Mouse (Mus musculus): ENCODE data around the gene Mvd. TPM values are rescaled to one million over a fixed set of nuclear protein-coding genes. Genes with fewer than 3 reads are reported as not detected.
A peak's percentile ranks its signal among the peaks of the same experiment; 100 is the strongest.

The Mvd gene
- 62.3 and 68.3 TPM in 2 replicates for polyA plus RNA-seq (2015; fragmentation: Nextera tagmentation; extraction: Ambion mirVana)

- H3K4me3 ChIP-seq, result peak within 1 kb of the TSS; percentile 78
- H3K9ac ChIP-seq, result peak within 1 kb of the TSS; percentile 94
These were observed at the start of gene Mvd for GRCm38 (mm10) chr8:122443262-122444006. Gene Mvd, minus strand, starts transcription at chr8:122443422.

GRCm38 (mm10) chr8:122488387-122488786 is 45.2 kb upstream of the Mvd start:
- Histone ChIP-seq H3K4me1 (no peaks in the 10 kb centered on the region), H3K4me2 (no peak overlapping the region), H3K4me3 (no peak overlapping the region), H3K9ac (no peak overlapping the region), H3K27me3 (replicated peaks) (no peaks in the 10 kb centered on the region), H3K9me3 (no peaks in the 10 kb centered on the region), H3K27ac (no peak overlapping the region), H3K36me3 (replicated peaks) (peaks cover 13% of the 10 kb centered on the region)
- 94% methylated on average over 9 of the region's 9 CpGs for WGBS
- no peak for ATAC-seq (replicated peaks)

More at GRCm38 (mm10) chr8:122443262-122444006, at the start of gene Mvd:
- H3K27ac ChIP-seq, result peak within 1 kb of the TSS; percentile 98
- ATAC-seq (replicated peaks), result peak; percentile 98
- no peaks in the 10 kb centered on the region; the same call in 1 of the 2 replicates for H3K36me3 ChIP-seq (replicated peaks)
- WGBS, result under 1% methylated on average over 47 of the region's 47 CpGs
- H3K4me2 ChIP-seq, result peak within 1 kb of the TSS; percentile 92
- no peaks in the 10 kb centered on the region for H3K9me3 ChIP-seq
- no peaks in the 10 kb centered on the region for H3K27me3 ChIP-seq (replicated peaks)
- peaks cover 30% of the 10 kb centered on the region for H3K4me1 ChIP-seq

- no peak for ATAC-seq (replicated peaks)
- Histone ChIP-seq H3K27ac (no peak overlapping the region), H3K4me3 (no peak overlapping the region), H3K27me3 (replicated peaks) (no peaks in the 10 kb centered on the region), H3K9me3 (no peaks in the 10 kb centered on the region), H3K36me3 (replicated peaks) (peaks cover 40% of the 10 kb centered on the region), H3K4me1 (no peaks in the 10 kb centered on the region), H3K4me2 (no peak overlapping the region), H3K9ac (no peak overlapping the region)
- WGBS, result 92% methylated on average over 12 of the region's 12 CpGs
These were observed 41.6 kb upstream of the Mvd start for GRCm38 (mm10) chr8:122484831-122485230.

- H3K4me2 ChIP-seq, result no peak overlapping the region
- 96% methylated on average over 7 of the region's 7 CpGs for WGBS
- H3K9me3 ChIP-seq, result no peaks in the 10 kb centered on the region
- no peaks in the 10 kb centered on the region for H3K27me3 ChIP-seq (replicated peaks)
- ATAC-seq (replicated peaks), result no peak
- H3K36me3 ChIP-seq (replicated peaks), result peaks cover 48% of the 10 kb centered on the region
- H3K4me1 ChIP-seq, result no peaks in the 10 kb centered on the region
- H3K4me3 ChIP-seq, result no peak overlapping the region
- H3K9ac ChIP-seq, result no peak overlapping the region
- H3K27ac ChIP-seq, result no peak overlapping the region
These were observed 40.7 kb upstream of the Mvd start for GRCm38 (mm10) chr8:122483877-122484276.

GRCm38 (mm10) chr8:122482448-122482847 is 39.2 kb upstream of the Mvd start:
- Histone ChIP-seq H3K4me1 (peaks cover 3% of the 10 kb centered on the region; the same call in 1 of the 2 replicates), H3K9me3 (no peaks in the 10 kb centered on the region), H3K36me3 (replicated peaks) (peaks cover 52% of the 10 kb centered on the region), H3K4me2 (no peak overlapping the region), H3K27ac (no peak overlapping the region), H3K4me3 (no peak overlapping the region), H3K9ac (no peak overlapping the region), H3K27me3 (replicated peaks) (no peaks in the 10 kb centered on the region)
- WGBS, result 95% methylated on average over 8 of the region's 8 CpGs
- no peak for ATAC-seq (replicated peaks)

- WGBS, result under 1% methylated on average over 98 of the region's 103 CpGs
- Histone ChIP-seq H3K27ac (peak within 1 kb of the TSS; percentile 81), H3K4me1 (peaks cover 30% of the 10 kb centered on the region), H3K9ac (peak within 1 kb of the TSS; percentile 79), H3K36me3 (replicated peaks) (peaks cover 19% of the 10 kb centered on the region), H3K4me3 (peak within 1 kb of the TSS; percentile 97), H3K9me3 (no peaks in the 10 kb centered on the region), H3K4me2 (peak within 1 kb of the TSS; percentile 93), H3K27me3 (replicated peaks) (no peaks in the 10 kb centered on the region)
- peak; percentile 95 for ATAC-seq (replicated peaks)
These were observed 32.5 kb upstream of the Mvd start, which contains the start of the genes Rnf166 and Ctu2 for GRCm38 (mm10) chr8:122475580-122476320. Gene Rnf166, minus strand, starts transcription at chr8:122476064. Gene Ctu2, plus strand, starts transcription at chr8:122476143.

- H3K9ac ChIP-seq, result peak overlapping the region; percentile 79
- ATAC-seq (replicated peaks), result 0 out of 2 replicates have a peak, but pooled peaks have one; percentile 3
- peaks cover 18% of the 10 kb centered on the region for H3K36me3 ChIP-seq (replicated peaks)
- no peak overlapping the region for H3K27ac ChIP-seq
- peaks cover 30% of the 10 kb centered on the region for H3K4me1 ChIP-seq
- H3K4me2 ChIP-seq, result peak overlapping the region; percentile 93
- no peaks in the 10 kb centered on the region for H3K9me3 ChIP-seq
- peak overlapping the region; percentile 97 for H3K4me3 ChIP-seq
- H3K27me3 ChIP-seq (replicated peaks), result no peaks in the 10 kb centered on the region
- WGBS, result 13% methylated on average over 16 of the region's 16 CpGs
These were observed 31.8 kb upstream of the Mvd start for GRCm38 (mm10) chr8:122474951-122475560.

- peaks cover 10% of the 10 kb centered on the region; the same call in 1 of the 2 replicates for H3K36me3 ChIP-seq (replicated peaks)
- no peak overlapping the region for H3K4me3 ChIP-seq
- ATAC-seq (replicated peaks), result no peak
- H3K27ac ChIP-seq, result no peak overlapping the region
- H3K4me1 ChIP-seq, result peaks cover 30% of the 10 kb centered on the region
- no peaks in the 10 kb centered on the region for H3K9me3 ChIP-seq
- H3K27me3 ChIP-seq (replicated peaks), result no peaks in the 10 kb centered on the region
- H3K4me2 ChIP-seq, result no peak overlapping the region
- no peak overlapping the region for H3K9ac ChIP-seq
- WGBS, result 90% methylated on average over 8 of the region's 8 CpGs
These were observed 30.7 kb upstream of the Mvd start for GRCm38 (mm10) chr8:122473911-122474421.

- Histone ChIP-seq H3K4me3 (no peak overlapping the region), H3K36me3 (replicated peaks) (peaks cover 19% of the 10 kb centered on the region; the same call in 1 of the 2 replicates), H3K27me3 (replicated peaks) (no peaks in the 10 kb centered on the region), H3K9me3 (no peaks in the 10 kb centered on the region), H3K4me1 (peaks cover 16% of the 10 kb centered on the region), H3K27ac (no peak overlapping the region), H3K9ac (no peak overlapping the region), H3K4me2 (no peak overlapping the region)
- 82% methylated on average over 5 of the region's 5 CpGs for WGBS
- ATAC-seq (replicated peaks), result no peak
These were observed 27.5 kb upstream of the Mvd start for GRCm38 (mm10) chr8:122470691-122471090.

GRCm38 (mm10) chr8:122469965-122470364 is 26.7 kb upstream of the Mvd start:
- WGBS, result 88% methylated on average over 10 of the region's 10 CpGs
- no peak for ATAC-seq (replicated peaks)
- Histone ChIP-seq H3K36me3 (replicated peaks) (peaks cover 19% of the 10 kb centered on the region; the same call in 1 of the 2 replicates), H3K9me3 (no peaks in the 10 kb centered on the region), H3K4me2 (no peak overlapping the region), H3K27ac (no peak overlapping the region), H3K9ac (no peak overlapping the region), H3K4me3 (no peak overlapping the region), H3K4me1 (peaks cover 12% of the 10 kb centered on the region), H3K27me3 (replicated peaks) (no peaks in the 10 kb centered on the region)

GRCm38 (mm10) chr8:122469407-122469806 is 26.2 kb upstream of the Mvd start:
- Histone ChIP-seq H3K4me3 (no peak overlapping the region), H3K9ac (no peak overlapping the region), H3K27ac (no peak overlapping the region), H3K27me3 (replicated peaks) (no peaks in the 10 kb centered on the region), H3K4me2 (no peak overlapping the region), H3K4me1 (peaks cover 7% of the 10 kb centered on the region), H3K9me3 (no peaks in the 10 kb centered on the region), H3K36me3 (replicated peaks) (peaks cover 19% of the 10 kb centered on the region; the same call in 1 of the 2 replicates)
- no peak for ATAC-seq (replicated peaks)
- WGBS, result 90% methylated on average over 6 of the region's 6 CpGs

- H3K4me3 ChIP-seq, result no peak overlapping the region
- peaks cover 19% of the 10 kb centered on the region; the same call in 1 of the 2 replicates for H3K36me3 ChIP-seq (replicated peaks)
- H3K9me3 ChIP-seq, result no peaks in the 10 kb centered on the region
- H3K9ac ChIP-seq, result no peak overlapping the region
- no peak overlapping the region for H3K27ac ChIP-seq
- no peaks in the 10 kb centered on the region for H3K4me1 ChIP-seq
- whole genome bisulfite sequencing, result 90% methylated on average over 13 of the region's 13 CpGs
- ATAC-seq (replicated peaks), result no peak
- peaks cover under 1% of the 10 kb centered on the region; the same call in 1 of the 2 replicates for H3K27me3 ChIP-seq (replicated peaks)
- H3K4me2 ChIP-seq, result no peak overlapping the region
These were observed 24.6 kb upstream of the Mvd start for GRCm38 (mm10) chr8:122467816-122468215.

Data from midbrain, embryonic 15.5 days (tissue).